Mouse (Mus musculus) right cerebral cortex, adult 2 months (tissue): Measurements from ENCODE around the gene Ormdl2.

Experiments
- DNase-seq, 2 experiments: peaks; one replicate each; pipeline ENCODE4 v3.0.0; 2021 to 2022; ENCODE audit warnings: low spot score in 2 of 2

Ormdl2 gene

GRCm38 (mm10) chr10:128803771-128804270 lies 17.6 kb downstream of the Ormdl2 start, which contains the start of gene Dnajc14:
Gene Dnajc14 (plus strand): TSS chr10:128804062.
- DNase-seq = peak; percentile 70 to 72

DNA sequence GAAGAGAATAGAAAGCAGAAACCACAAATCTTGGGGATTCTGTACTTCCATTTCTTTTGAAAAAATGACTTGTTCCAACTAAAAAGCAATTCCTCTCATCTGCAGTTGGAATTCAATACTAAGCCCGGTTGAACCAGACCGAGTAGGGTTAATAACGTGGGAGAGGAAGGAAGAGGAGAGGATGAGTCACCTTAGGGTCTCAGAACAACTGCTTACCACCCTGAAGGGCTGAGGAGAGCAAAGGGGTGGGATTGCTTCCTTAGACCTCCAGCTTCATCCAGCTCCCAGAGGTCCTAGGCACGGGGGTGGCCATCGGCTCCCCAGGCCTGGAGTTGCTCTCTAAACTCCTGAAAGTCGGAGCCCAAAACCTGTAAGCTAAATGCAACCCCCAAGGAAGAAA lies 18.1 kb downstream of the Ormdl2 start:
- no peak for DNase-seq

DNA sequence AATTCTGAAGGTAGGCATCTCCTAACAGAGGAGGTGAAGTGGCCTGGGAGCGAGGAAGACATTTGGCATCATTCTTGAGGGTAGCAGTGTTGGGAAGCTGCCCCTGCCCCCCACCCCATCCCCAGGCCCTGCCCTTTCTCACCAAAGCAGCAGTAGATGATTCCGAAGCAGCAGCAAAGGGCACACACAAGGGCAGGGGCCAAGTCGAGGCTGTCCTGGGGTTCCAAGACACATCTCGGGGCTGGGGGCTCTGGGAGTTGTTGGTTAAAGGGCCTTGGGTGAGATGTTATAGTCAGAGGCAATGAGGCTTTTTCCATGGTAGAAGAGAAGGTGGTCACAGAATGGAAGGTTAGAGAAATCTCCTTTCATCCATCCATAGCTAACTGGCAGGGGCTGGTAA lies 18.5 kb downstream of the Ormdl2 start:
- DNase-seq = no peak

- no peak for DNase-seq
These were observed 19.4 kb downstream of the Ormdl2 start for GRCm38 (mm10) chr10:128801981-128802495.

- DNase-seq = no peak
These were observed 22.8 kb downstream of the Ormdl2 start for GRCm38 (mm10) chr10:128798676-128799075.

- no peak for DNase-seq
These were observed 25.9 kb downstream of the Ormdl2 start for GRCm38 (mm10) chr10:128795581-128795980.

DNA sequence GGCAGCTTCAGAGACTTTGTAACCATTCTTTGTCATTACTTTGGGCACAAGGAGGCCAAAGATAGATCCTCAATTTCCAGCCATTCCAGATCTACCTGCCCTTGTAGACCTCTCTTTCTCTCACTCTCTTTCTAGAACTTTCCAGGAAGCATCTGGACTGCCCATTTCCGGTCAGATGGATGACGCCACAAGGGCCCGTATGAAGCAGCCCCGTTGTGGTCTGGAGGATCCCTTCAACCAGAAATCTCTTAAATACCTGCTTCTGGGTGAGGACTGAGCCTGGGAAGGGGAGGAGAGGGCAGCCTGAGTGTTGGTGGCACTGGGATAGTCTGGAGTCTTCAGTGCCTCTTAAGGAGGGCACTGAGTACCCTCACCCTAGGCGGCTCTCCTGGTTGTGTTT lies 27.1 kb downstream of the Ormdl2 start:
- no peak for DNase-seq

DNA sequence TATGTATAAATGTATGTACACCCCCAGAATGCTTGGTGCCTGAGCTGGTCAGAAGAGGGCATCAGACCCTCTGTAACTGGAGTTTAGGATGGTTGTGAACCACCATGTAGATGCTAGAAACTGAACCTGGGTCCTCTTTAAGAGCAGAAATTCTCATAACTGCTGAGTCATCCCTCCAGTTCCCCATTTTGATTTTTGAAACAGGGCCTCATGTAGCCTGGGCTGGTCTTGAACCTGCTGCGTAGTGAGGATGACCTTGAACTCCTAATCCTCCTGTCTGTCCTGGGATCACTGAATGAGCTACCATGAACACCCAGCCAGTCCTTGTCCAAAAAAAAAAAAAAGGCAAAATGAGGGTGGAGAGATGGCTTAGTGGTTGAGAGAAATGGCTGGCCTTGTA lies 28.2 kb downstream of the Ormdl2 start:
- DNase-seq = no peak

- no peak for DNase-seq
These were observed 29.4 kb downstream of the Ormdl2 start for GRCm38 (mm10) chr10:128792041-128792440.

GRCm38 (mm10) chr10:128790398-128791124 lies 30.9 kb downstream of the Ormdl2 start, which contains the start of gene Mmp19:
Gene Mmp19 (plus strand): TSS chr10:128790910.
- no peak for DNase-seq

GRCm38 (mm10) chr10:128780200-128780599 lies 41.2 kb downstream of the Ormdl2 start:
- DNase-seq = no peak

- DNase-seq = no peak
These were observed 42.2 kb downstream of the Ormdl2 start for GRCm38 (mm10) chr10:128779011-128779795.

- DNase-seq = no peak
These were observed 43.0 kb downstream of the Ormdl2 start for GRCm38 (mm10) chr10:128778441-128778840.

- no peak for DNase-seq
These were observed 47.8 kb downstream of the Ormdl2 start for GRCm38 (mm10) chr10:128773685-128774084.

- no peak for DNase-seq
These were observed 48.5 kb downstream of the Ormdl2 start for GRCm38 (mm10) chr10:128772895-128773294.
